Mouse (Mus musculus) lung, postnatal 4 days (tissue): ENCODE measurements around the gene Nfasc.

Source experiments
- DNase-seq, 2 experiments: peaks; one replicate each; pipeline ENCODE4 v3.0.0; 2021

Nfasc gene

DNA sequence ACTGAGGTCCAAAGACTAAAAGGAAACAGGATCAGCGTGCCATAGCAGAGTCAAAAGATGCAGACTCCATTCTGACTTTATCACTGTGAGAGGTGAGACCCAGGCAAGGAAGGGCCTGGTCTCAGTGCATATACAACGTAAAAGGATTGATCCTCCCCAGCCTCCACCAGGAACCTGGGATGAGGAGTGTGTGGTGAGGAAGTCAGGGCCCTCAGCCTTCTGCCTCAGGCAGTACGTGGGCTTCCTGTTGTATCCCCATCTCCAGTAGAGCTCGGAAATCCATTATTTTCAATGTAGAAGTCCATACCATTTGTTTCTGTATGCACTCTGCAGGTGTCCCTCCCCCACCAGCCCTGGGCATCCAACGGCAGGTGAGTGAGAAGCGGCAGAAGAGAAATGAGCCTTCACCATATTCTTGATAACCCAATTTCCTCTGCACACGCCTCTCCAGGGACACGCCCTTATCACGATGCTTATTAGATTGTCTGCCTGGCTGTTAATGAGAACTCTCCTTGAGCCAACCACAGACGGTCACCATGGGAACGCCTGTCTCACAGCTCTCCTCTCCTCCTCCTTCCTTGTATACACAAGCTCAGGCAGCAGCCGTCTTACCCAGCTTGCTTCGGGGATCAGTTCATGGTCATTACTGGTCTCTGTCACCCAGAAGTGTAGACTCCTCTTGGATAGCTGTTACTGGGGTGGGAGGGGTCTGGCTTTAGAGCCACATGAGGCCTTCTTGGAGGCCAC is 100.4 kb downstream of the Nfasc start:
- DNase-seq = no peak

DNA sequence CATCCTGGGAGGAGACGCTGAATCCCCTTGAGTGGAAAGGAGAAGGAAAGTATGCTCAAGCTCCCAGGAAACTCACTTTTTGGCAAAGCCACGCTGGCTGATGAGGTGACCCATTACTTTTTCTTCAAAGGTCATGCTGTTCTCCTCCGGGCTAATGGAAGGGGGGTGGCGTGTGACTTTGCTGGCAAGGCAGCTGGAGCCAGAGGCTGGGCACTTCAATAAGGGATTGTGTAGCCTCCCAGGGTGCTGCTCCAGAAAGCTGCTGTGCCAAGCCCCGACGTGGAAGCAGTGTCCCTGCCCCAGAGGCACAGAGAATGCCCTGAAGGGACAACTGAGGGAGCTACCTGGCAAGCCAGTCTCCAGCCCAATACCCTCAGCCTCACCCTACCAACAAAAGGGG is 101.3 kb downstream of the Nfasc start:
- no peak for DNase-seq

DNA sequence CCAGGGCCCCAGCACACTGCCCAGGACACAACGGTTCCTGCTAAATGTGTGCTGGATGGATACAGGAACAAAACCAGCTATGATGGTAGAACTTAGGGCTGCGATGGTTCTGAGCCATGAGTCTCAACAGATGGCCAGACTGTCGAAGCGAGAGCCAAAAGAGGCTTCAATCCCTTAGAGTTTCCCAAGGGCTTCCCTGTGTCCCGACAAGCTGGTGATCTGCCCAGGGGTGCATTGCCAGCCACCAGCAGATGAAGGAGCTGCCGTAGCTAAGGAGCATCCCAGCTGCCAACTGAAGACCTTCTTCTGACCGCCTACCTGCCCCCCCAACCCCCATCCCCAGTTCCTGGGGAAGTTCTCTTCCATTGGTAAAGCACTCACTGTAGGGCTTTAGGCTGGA is 104.3 kb downstream of the Nfasc start:
- DNase-seq = no peak

DNA sequence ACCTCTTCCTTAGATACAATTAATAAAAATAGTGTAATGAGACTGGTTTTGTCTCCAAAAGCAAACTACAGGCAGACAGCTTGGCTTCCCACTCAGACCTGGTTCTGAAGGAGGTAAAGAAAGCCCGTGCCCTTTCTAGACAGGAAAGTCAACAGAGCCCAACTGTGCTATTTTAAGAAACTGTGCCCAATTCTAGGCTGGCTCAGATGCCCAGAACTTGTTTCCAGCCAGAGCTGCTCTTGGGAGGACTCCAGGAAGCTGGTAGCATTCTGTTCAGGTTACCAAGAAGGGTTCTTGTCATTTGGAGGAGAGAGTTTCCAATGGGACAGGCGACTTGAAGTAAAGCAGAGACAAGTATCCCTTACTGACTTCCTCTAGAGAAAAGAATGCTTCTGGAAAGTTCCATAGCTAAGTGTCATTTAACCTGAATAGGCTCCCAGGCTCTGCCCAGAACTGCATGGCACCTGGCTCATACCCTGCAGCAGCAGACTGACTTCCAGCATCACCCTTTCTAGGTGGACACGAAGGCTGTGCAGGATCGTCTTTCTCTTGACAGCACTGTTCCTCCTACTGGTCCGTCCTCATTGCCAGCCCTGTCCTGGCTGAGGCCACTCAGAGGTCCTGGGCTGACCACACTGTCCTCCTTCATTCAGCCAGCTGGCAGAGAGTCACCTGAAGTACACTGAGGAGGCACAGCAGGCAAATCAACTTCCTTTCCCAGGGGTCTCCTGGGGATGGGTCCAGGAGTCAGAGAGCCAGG is 111.8 kb downstream of the Nfasc start:
- no peak for DNase-seq

DNA sequence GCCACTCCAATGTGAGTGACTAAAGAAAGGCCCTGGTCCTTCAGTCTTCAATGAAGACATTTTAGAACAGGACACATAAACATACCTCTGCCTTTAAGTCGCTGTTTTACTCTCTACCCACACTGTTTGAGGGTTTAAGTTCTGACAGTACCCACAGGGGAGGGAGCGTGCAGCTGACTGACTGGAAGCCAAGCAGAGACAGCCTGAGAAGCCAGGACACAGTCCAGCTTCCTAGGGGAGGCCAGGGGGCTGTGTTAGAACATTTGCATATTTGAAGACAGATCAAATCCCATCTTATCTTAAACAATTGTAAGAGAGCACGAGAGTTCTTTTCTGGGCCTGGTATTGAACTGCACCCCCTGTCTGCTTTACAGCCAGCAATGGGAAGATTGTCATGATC is 113.0 kb downstream of the Nfasc start:
- no peak for DNase-seq

DNA sequence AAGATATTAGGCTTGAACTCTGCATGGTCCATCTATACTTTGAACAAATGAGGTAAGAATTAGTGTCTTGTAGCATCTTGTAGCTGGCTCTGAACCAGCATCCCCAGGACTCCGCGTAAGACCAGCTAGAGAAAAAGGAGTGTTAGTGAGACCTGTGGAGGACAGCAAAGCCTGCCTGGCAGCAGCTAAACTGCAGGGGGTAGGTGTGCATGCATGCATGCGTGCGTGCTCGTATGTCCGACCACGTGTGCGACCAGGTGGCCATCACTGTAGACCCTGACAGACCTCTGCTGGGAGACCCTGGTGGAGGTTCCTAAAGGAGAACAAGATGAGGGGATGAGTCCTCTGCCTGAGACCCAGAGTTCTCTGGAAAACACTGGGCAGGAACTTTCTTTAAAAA is 113.4 kb downstream of the Nfasc start:
- no peak for DNase-seq

DNA sequence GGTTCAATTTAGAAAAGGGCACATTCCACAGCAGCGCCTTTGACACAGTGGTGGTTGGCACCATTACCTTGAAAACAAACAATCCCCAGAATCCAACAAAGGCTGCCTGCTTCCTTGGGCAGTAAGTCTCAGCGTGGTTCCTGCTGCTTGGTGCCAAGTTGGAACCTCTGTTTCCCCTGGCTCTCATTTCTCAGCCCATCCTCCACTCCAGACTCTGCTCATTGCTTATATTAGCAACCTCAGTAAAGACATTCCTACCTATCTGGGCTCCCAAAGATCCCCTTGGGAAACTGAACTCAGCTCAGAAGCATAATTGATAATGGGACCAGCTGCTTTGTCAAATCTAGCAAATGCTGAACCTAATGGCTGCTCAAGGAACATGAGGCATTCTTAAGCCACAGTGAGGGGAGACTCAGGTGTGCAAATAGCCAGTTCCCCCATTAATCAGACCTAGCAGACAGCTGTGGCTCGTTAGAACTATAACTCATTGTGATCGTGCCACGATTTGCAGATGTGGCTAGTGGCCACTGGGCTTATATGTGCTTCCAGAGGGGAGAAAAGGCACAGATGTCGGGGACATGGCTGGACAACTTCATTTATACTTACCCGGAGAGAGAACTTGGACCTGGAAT is 115.4 kb downstream of the Nfasc start:
- no peak for DNase-seq

DNA sequence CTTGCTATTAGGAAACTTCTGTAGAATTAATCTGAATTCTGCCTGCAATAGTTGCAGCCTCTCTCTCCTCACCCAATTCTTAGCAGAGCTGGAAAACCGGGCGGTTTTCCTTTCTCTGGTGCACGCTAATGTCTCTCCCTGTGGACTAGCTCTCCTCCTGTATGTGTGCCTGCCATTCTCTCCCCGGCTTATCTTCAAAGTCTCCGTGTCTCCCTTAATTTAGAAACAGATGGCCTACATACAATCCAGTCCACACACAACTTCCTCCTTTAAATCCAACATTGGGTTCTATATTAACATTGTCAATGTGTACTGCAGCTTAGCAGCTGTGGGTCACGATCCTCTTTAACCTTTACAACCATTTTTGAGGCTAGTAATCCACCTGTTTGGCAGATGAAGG is 116.6 kb downstream of the Nfasc start:
- no peak for DNase-seq

DNA sequence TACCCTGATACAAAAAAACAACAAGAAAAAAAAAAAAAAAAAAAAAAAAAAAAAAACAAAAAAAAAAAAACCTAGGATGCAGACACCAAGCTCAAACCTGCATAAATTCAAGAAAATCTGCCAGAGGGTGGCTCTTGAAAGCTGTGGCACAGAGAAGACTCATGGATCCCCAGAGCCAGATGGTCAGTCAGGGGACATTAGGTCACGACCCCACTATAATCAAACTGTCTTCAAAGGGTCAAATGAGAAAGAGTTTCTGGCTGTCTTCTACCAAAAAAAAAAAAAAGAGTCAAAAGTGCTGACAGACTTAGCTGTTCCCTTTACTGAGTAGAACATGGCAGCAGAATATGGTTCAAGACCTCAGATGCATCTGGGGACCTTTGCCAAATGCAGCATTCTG is 117.1 kb downstream of the Nfasc start:
- DNase-seq = no peak

DNA sequence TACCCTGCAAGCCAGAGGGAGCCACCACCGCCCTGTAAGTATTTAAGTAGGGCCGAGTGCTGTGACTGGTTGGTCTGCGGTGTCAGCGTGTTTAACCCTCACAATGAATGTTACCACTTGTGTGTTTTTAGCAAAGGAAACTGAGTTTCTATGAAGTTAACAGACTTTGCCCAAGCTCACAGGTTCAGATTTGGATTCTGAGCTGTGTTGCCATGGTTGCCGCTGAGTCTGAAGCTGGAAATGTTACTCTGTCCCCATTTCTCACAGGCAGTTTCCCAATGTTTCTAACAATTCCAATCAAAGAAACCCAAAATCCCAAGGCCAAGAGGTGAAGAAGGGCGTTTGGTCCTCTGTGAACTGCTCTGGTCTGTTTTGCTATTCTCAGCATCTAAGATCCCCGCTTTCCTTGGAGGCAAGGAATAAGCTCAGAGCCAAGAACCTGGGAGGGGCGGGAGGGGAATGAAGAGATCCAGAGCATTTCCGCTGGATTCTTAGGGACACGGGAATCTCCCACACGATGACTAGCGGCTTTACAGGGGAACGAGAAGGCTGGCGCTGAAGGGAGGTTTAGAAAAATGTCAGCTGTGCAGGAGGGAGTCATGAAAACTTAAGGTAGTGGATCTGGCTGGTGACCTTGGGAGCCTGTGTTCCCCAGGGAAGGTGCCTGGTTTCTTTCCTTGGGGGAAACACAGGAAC is 117.8 kb downstream of the Nfasc start:
- no peak for DNase-seq

DNA sequence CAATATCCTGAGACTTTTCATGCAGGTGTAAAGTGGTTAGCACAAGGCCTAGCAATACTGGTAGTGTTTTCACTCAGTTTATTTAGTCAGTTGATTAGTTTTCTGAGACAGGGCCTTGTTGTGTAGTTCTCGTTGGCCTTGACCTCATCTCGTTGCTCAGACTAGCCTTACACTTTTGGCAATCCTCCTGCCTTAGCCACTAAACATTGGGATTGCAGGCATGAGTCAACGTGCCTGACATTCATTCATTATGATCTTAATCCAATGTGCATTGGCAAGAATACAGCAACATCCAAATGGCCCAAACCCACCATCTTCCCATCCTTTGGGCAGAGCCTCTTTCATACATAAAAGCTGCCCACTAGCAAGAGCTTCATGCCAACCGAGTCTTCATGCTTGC is 129.5 kb downstream of the Nfasc start:
- DNase-seq = no peak

DNA sequence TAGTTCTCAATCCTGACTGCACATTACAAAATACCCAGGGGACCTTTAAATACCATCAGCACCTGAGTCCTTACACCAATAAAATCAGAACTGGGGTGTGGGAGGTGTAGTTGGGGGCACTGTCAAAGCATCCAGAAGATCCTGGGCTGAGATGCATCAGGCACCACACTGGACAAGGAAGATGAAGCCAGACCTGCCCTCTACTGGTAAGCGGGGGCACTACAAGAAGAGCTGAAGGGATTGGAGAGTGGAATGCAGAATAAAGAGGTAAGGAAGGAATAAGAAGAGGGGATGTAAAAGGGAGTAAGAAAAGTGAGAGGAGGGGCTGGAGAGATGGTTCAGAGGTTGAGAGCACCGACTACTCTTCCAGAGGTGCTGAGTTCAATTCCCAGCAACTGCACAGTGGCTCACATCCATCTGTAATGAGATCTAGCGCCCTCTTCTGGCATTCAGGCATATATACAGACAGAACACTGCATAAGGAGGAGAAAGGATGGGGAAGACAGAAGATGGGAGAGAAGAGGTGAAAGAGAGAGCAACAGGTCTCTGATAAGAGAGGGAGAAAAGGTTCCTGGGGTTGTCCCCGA is 132.5 kb downstream of the Nfasc start:
- DNase-seq = peak in 1 of 2 experiments; percentile 55

DNA sequence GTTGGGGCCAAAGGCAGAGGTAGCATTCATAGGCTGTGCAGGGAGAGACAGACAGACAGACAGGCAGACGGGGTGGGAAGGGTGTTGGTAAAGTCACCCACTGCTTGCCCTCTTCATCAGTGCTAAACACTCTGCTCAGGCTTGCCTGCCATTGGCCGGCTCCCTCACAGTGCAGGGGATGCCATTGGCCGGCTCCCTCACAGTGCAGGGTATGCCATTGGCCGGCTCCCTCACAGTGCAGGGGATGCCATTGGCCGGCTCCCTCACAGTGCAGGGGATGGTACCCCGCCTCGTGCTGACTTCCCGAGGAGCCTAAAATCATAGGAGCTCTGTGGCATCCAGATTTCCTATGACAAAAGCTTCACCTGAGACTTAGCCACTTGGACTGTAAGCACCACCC is 139.4 kb downstream of the Nfasc start:
- DNase-seq = no peak

DNA sequence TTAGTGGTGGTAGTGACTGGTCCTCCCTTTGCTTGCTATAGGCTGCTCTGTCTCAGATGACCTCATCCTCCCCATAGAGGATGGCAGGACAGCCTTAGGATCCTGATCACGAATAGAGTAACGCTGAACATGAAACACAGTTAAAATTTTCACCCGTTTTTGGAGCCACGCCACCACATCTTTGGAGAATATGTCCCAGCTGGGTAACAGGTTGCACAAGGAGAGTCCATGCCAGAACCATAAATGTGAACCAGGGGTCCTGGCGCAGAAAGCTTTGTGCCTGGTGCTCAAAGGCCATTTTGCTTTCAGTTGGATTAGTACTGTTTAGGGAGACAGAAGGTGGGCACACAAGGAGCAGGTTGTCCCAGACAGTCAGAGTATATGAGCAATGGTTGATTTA is 143.6 kb downstream of the Nfasc start:
- DNase-seq = no peak

DNA sequence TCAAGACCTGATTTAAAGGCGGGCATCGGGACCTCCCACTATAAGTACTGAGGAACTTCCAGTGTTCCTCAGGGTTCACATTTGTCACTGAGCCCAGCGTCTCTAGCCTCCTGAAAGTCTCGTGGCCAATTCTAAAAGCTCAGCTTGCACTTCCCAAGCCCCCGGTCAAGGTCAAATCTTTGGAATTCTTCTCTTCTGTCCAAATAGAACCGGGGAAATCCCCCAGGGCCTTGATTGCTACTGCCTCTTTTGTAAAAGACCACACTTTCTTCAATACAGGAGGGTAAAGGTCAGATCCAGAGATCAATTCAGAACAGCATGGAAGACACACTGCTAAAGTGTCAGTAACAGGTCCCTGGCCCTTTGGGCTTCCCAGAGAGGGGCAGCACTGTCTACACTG is 145.9 kb downstream of the Nfasc start:
- DNase-seq = no peak

DNA sequence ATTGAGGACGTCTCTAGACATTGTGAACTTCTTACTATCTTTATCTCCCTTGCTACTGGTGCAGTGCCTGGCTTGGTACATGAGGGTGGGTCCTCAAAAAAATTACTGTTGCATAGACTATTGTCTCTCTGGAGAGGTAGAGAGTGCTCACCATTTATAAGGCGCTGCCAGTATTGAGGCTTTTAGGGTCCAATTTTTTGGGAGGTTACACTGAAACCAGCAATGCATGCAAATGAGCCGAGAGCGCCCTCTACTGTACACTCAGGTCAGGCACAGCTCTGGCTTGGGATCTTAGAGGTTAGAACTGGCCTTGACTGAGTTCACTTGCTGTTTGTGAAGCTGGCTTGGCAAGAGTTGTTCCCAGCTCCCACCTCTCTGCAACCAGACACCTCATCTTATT is 147.0 kb downstream of the Nfasc start:
- DNase-seq = peak; percentile 35 to 66

DNA sequence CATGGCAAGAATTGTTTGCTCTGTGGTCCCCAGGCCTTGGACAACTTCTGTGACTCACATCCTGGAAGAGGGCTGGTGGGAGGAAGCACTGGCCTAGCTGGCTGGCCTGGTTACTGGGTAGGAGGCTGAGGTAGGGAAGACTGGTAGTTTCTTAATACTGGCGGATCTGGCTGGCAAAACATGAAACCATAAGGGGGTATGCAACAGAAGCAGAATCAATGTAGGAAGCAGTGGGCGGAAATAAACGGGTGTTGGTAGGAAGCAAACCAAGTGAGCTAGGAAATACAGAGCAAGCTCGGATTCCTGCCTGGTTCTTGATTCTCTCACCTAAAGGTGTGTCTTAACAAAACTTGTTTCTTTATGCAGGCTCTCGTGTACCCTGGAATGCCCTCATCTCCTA is 149.5 kb downstream of the Nfasc start:
- DNase-seq = no peak

DNA sequence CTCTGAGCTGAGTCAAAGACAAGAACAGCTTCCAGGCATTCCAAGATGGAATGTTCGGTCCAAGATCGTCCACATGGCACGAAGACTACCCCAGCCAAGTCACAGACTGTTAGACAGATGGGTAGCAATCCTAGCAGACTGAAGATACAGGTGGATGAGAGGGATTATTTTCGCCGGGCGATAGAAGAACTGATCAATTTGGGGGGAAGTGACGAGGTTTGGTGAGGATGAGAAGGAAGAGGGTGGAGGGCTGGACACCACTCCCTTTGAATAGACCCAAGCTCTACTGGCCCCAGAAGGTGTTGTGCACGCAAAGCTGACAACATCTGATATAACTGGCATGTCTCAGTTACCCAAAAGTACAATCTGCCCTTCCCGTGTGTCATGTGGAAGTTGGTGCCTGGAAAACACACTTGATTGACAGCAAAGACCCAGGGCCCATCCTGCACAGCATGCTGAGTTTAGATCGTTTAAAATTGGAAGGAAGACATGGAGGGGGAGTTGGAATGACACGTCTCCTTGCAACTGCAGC is 150.1 kb downstream of the Nfasc start:
- DNase-seq = no peak

DNA sequence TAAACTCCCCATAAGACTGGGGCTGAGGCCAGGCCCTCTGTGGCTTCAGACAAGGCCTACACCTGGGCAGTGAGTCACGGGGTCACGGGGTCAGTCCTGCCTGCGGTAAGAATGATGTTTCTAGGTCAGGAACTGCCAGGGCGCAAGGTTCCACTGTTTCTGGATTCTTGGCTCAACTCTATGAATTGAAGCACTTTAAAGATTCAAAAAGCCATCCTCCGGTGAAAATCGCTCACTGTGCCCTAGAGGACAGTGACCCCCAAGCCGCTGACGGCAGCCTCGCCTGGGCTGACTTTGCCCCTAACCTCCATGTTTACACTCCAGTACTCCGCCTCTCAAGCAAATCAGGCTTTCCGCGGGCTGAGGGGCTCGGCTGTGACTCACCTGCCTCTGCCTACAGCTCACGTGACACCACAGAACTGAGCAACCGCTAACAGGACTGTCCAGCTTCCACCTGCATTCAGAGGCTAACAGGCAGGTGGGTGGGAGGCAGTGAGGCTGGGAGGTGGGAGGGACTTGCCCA is 154.9 kb downstream of the Nfasc start:
- DNase-seq = no peak

DNA sequence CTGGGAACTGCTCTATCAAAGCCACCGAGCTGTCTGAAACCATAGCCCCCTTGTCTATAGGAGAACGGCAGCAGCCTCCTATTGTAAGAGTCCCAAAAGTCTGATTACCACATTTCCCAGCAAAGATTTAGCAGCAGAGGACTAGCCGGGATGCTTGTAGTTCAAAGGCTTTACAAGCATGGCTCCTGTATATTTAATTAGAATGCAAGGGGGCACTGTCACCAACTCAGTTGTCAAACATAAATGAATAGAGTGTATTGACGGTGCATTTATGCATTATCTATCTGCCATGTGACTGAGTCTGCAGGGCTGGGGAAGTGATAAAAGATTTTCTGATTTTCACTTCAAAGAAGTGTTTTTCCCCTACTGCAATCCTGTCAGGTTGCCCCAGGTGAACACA is 156.2 kb downstream of the Nfasc start:
- DNase-seq = no peak

DNA sequence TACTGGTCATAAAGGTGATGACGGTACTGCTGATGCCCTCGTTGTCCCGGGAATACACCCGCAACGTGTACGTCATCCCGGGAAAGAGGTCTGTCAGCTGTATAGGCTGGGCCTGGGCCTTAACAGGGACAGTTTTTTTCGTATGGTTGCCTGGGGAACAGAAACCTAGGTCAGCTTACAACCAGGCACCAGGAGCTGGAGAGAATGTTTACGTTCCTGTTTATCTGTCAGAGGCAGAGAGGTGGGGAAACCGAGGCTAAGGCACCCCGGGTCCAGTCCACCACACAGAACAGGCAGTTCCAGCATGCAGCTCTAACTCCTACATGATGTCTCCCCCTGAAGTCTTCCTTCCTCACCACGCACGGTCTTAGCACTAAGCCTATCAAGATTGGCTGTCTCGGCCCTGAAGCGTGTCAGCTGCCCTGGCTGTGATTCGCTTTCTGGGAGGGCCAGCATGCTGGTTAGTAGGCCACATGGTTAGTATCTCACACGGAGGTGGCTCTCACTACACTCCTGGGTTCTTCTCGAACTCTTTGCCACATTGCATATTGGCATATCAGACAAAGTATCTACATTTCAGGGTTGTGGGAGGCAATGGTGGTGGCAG is 158.5 kb downstream of the Nfasc start:
- DNase-seq = no peak
